Mouse (Mus musculus): ENCODE measurements around the gene Gjb5. TPM values are rescaled to one million over a fixed set of nuclear protein-coding genes. Genes with fewer than 3 reads are reported as not detected.

Gene Gjb5
- polyA plus RNA-seq, 1 experiment = not detected

GRCm38 (mm10) chr4:127314585-127314984, 43.4 kb downstream of the Gjb5 start:
- H3K4me1 ChIP-seq (ENCODE audit: control insufficient read depth, insufficient read depth, low read length) = 0 out of 2 replicates have a peak, but pooled peaks cover 2% of the 10 kb centered on the region
- no peak for TF ChIP-seq CTCF (IDR thresholded peaks at IDR 0.05; ENCODE audit: low read depth, low read length)
- TF ChIP-seq POLR2A (IDR thresholded peaks at IDR 0.05; ENCODE audit: borderline replicate concordance, low read depth, low read length) = no peak
- no peak overlapping the region for H3K27ac ChIP-seq (ENCODE audit: insufficient read depth, low read depth, low read length)
- H3K4me3 ChIP-seq (ENCODE audit: insufficient read depth, low read length) = no peak overlapping the region

GRCm38 (mm10) chr4:127313861-127314260, 44.1 kb downstream of the Gjb5 start, which contains the start of gene Gja4:
Gene Gja4, minus strand, starts transcription at chr4:127314039.
- peak within 1 kb of the TSS; percentile 53 for H3K4me3 ChIP-seq (ENCODE audit: insufficient read depth, low read length)

GRCm38 (mm10) chr4:127312349-127312748, 45.6 kb downstream of the Gjb5 start:
- H3K4me3 ChIP-seq (ENCODE audit: insufficient read depth, low read length) = no peak overlapping the region
- no peak overlapping the region for H3K27ac ChIP-seq (ENCODE audit: insufficient read depth, low read depth, low read length)
- 0 out of 2 replicates have a peak, but pooled peaks cover 2% of the 10 kb centered on the region for H3K4me1 ChIP-seq (ENCODE audit: control insufficient read depth, insufficient read depth, low read length)
- TF ChIP-seq POLR2A (IDR thresholded peaks at IDR 0.05; ENCODE audit: borderline replicate concordance, low read depth, low read length) = no peak
- TF ChIP-seq CTCF (IDR thresholded peaks at IDR 0.05; ENCODE audit: low read depth, low read length) = no peak

More at GRCm38 (mm10) chr4:127313861-127314260, 44.1 kb downstream of the Gjb5 start, which contains the start of gene Gja4:
- TF ChIP-seq CTCF (IDR thresholded peaks at IDR 0.05; ENCODE audit: low read depth, low read length) = no peak
- TF ChIP-seq POLR2A (IDR thresholded peaks at IDR 0.05; ENCODE audit: borderline replicate concordance, low read depth, low read length) = no peak
- 0 out of 2 replicates have a peak, but pooled peaks cover 2% of the 10 kb centered on the region for H3K4me1 ChIP-seq (ENCODE audit: control insufficient read depth, insufficient read depth, low read length)
- H3K27ac ChIP-seq (ENCODE audit: insufficient read depth, low read depth, low read length) = no peak within 1 kb of the TSS

- Histone ChIP-seq H3K4me3 (ENCODE audit: insufficient read depth, low read length) (no peak overlapping the region), H3K4me1 (ENCODE audit: control insufficient read depth, insufficient read depth, low read length) (0 out of 2 replicates have a peak, but pooled peaks cover 2% of the 10 kb centered on the region), H3K27ac (ENCODE audit: insufficient read depth, low read depth, low read length) (no peak overlapping the region)
- TF ChIP-seq POLR2A (IDR thresholded peaks at IDR 0.05; ENCODE audit: borderline replicate concordance, low read depth, low read length) = no peak
- no peak for TF ChIP-seq CTCF (IDR thresholded peaks at IDR 0.05; ENCODE audit: low read depth, low read length)
Observed at GRCm38 (mm10) chr4:127311561-127311960, 46.4 kb downstream of the Gjb5 start.

DNA sequence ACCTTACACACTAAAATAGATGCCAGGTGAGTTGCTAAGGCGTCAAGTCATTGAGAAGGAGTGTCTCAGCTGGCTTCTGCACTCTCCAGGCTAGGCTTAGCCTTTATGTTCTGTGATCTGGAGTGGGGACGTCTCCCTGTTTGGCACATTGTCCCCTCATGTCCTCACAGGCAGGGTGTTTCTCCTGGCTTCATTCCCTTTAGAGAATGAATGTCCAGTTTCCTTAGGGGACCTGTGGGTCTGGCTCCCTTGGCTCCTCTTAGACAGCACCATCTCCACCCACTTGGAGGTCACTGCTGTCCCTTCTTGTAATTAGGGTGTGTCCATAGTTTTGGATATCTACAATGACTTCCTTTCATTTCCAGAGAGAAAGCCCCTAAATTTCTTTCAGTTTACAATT, 51.1 kb downstream of the Gjb5 start:
- TF ChIP-seq CTCF (IDR thresholded peaks at IDR 0.05; ENCODE audit: low read depth, low read length) (no peak), POLR2A (IDR thresholded peaks at IDR 0.05; ENCODE audit: borderline replicate concordance, low read depth, low read length) (no peak)

More for the DNA sequence above, 51.1 kb downstream of the Gjb5 start:
- no peak overlapping the region for H3K4me3 ChIP-seq (ENCODE audit: insufficient read depth, low read length)
- H3K4me1 ChIP-seq (ENCODE audit: control insufficient read depth, insufficient read depth, low read length) = peaks cover 2% of the 10 kb centered on the region; the same call in 1 of the 2 replicates
- no peak overlapping the region for H3K27ac ChIP-seq (ENCODE audit: insufficient read depth, low read depth, low read length)

Other genes with a start within 250 kb of the Gjb5 start
- 24.9 and 34.6 TPM in 2 replicates for gene Tmem35b, start 234.5 kb downstream of the Gjb5 start, polyA plus RNA-seq (2012; ENCODE audit: insufficient read depth, insufficient read length, missing spikeins)
- not detected in 2 replicates for gene Dlgap3, start 189.0 kb downstream of the Gjb5 start, polyA plus RNA-seq (2012; ENCODE audit: insufficient read depth, insufficient read length, missing spikeins)
- gene Smim12, start 114.4 kb downstream of the Gjb5 start, polyA plus RNA-seq (2012; ENCODE audit: insufficient read depth, insufficient read length, missing spikeins) = 29.4 and 32.6 TPM in 2 replicates
- not detected in 2 replicates for gene Gja4, start 44.1 kb downstream of the Gjb5 start, polyA plus RNA-seq (2012; ENCODE audit: insufficient read depth, insufficient read length, missing spikeins)
- gene Gjb3, start 27.3 kb downstream of the Gjb5 start, polyA plus RNA-seq (2012; ENCODE audit: insufficient read depth, insufficient read length, missing spikeins) = not detected in 2 replicates
- not detected in 2 replicates for gene Gjb4, start 4.1 kb downstream of the Gjb5 start, polyA plus RNA-seq (2012; ENCODE audit: insufficient read depth, insufficient read length, missing spikeins)

All from bone marrow macrophage, adult 2 months (primary cell).